Mouse (Mus musculus): ENCODE measurements at regions not wholly inside any gene's neighbourhood (a gene's known extent, or its start where the extent isn't known, plus 50 kb on each side); places are given as distances from the start of the nearest gene placed in this dataset.

DNA sequence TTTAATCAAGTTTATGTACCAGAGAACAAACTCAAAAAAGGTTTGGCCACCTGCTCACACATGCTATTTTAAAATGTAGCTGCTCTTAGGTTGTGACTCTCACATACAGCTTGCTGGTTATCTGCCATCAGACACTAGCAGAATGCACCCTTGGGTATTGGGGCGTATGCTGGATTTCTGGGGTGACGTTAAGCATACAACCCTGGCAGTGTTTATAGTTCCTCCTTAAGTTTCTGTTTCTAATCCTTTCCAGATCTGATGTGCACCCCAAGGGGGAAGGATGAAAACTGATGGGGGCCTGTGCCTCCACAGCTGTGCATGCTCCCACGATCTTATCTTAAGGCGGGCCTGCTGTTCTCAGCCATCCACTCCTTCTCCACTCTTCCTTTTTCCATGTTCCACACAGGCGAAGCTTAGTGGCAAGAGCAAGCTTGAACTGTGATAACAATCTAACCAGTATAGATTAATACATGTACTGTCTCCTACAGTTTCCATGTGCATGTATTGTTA, 164.8 kb upstream of the 4930583I09Rik start:
- no peak for TF ChIP-seq POLR2A (IDR thresholded peaks at IDR 0.05; ENCODE audit: borderline replicate concordance, insufficient read depth, low read length)
- no peak for TF ChIP-seq CTCF (IDR thresholded peaks at IDR 0.05; ENCODE audit: borderline replicate concordance, insufficient read depth, low read depth, low read length)

Measured in cerebellum, adult 2 months (tissue).